Mouse (Mus musculus): ENCODE measurements at regions not wholly inside any gene's neighbourhood (a gene's known extent, or its start where the extent isn't known, plus 50 kb on each side); places are given as distances from the start of the nearest gene placed in this dataset.
A peak's percentile ranks its signal among the peaks of the same experiment; 100 is the strongest.

DNA sequence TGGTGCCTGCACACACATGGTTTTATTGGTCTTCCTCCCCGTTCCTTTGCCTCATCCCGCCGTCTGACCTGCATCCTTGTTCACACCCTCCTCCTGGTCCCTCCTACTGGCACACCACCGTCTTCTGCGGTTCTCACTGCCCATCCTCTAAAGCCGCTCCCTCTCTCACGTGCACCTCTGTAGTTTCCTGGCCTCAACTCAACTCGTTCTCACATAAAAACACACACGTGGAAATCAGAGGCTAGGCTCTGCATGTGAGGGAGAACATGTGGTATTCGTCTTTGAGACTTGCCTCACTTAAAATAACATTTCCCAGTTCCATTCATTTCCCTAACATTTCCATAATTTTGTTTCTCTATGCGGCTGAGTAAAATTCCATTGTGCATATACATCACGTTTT lies 69.5 kb downstream of the Aldh8a1 start:
- ATAC-seq (replicated peaks; ENCODE audit: insufficient number of reproducible peaks, low FRiP score, low TSS enrichment, poor library complexity, severe bottlenecking) = no peak

DNA sequence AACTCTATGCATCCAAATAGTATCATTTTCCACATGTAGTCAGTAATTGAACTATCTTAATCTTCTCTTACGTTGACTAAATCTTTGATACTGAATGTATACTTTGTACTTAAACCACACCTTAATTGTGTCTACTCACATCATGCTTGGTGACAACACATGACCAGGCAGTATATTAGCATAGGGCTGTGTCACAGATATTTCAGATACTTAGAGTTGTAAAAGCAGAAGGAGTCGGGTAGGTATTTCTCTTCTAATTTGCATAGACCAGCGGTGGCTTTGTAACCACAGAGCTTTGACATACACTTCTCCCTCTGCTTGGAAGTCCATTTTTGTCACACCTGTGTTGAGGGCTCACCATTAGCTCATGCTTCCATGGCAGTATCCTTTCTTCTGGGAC lies 71.0 kb downstream of the Aldh8a1 start:
- ATAC-seq (replicated peaks; ENCODE audit: insufficient number of reproducible peaks, low FRiP score, low TSS enrichment, poor library complexity, severe bottlenecking) = no peak

DNA sequence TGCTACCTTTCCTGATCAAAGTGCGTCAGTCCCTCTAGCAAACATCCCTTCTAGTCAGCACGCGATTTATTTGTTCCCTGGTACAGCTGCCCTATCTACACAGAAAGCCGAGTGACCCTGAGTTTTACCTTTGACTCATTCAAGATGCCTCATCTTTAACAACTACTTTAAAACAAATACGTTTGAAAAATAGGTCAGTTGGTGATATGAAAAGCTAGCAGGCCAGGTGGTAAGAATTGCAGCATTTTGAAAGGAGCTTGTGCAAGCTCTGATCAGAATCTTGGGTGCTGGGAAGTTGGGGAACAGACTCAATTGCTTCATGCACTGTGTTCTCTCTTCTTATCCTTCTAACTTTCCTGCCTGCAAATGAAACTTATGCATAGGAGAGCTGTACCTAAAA lies 71.9 kb downstream of the Aldh8a1 start:
- ATAC-seq (replicated peaks; ENCODE audit: insufficient number of reproducible peaks, low FRiP score, low TSS enrichment, poor library complexity, severe bottlenecking) = no peak

DNA sequence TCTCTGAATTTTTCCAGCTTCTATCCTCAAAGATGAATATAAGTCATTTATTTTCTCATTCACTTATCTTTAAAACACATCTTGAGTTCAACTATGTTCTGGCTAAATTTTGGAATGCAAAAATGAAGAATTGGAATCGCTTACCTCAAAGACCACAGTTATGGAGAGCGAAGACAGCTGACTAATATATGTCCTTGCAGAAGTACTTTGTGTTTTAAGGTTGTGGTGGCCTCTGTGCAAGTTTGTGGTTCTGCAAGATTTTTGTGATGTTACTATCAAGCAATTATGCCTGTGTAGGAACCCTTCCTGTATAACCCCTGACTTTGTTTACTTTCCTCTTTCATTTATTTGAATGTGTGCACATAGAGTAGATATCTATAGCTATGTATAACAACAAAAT lies 75.5 kb downstream of the Aldh8a1 start:
- no peak for ATAC-seq (replicated peaks; ENCODE audit: insufficient number of reproducible peaks, low FRiP score, low TSS enrichment, poor library complexity, severe bottlenecking)

DNA sequence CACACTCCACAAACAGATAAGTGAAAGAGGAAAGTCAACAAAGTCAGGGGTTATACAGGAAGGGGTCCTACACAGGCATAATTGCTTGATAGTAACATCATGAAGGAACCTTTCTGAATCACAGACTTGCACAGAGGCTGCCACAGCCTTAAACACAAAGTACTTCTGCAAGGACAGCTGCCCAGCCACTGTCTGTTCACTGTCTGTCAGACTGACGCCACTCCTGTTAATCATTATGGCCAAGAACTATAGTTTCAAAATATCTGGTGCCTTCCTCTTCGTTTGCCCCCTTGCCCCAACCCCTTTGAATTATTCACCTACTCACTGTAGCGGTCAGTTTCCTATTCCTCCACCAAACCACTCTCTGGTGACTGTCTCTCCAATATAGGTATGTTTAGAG lies 76.4 kb downstream of the Aldh8a1 start:
- ATAC-seq (replicated peaks; ENCODE audit: insufficient number of reproducible peaks, low FRiP score, low TSS enrichment, poor library complexity, severe bottlenecking) = no peak

DNA sequence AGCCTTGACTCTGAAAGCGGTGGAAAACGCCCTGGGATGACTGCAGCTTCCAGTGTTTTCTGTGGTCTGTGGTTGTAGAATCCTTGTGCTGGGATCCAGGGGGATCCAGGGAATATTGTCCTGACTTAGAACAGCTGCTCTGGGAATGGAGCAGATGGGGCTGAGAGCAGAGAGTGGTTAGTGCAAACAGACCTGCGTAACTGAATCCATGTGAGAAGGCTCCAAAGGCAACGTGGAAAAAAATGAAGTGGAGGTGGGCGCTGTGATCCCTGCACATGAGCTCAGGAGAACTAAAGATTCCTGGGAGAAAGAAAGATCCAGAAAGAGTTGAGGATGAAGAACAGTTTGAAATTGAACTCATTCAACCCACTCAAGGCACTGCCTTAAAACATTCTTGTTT lies 77.1 kb downstream of the Aldh8a1 start:
- no peak for ATAC-seq (replicated peaks; ENCODE audit: insufficient number of reproducible peaks, low FRiP score, low TSS enrichment, poor library complexity, severe bottlenecking)

DNA sequence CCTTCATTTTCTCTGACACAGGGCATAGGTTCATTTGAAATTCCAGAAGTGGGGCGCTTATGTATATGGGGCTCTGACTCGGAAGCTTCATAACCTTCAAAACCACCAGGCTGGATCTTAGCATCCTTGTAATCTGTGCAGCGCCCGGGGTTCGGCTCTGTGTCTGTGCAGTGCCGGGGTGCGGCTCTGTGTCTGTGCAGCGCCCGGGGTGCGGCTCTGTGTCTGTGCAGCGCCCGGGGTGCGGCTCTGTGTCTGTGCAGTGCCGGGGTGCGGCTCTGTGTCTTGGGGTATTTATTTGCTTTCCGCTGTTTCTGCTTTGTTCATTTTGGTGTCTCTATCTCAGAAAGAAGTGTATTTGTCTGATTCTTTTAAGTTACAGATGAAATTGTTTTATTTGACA lies 77.7 kb downstream of the Aldh8a1 start:
- ATAC-seq (replicated peaks; ENCODE audit: insufficient number of reproducible peaks, low FRiP score, low TSS enrichment, poor library complexity, severe bottlenecking) = no peak

DNA sequence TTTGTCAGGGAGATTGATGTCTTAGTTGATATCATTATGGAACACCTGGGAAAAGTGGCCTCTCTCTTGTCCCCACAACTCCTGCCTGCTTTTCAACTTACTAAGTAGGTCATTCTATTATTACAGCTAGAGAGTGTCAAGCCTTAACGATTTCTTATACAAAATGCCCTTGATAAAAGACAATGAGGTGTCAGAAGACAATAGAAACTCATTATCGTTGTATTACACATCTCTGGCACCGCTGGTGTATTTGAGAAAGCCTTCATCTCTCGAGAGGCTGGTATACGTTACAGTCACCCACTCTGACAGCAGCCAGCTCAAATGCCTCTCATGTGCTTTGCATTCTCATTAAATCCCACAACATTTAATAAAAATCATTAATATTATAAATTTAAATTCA lies 78.8 kb downstream of the Aldh8a1 start:
- no peak for ATAC-seq (replicated peaks; ENCODE audit: insufficient number of reproducible peaks, low FRiP score, low TSS enrichment, poor library complexity, severe bottlenecking)

DNA sequence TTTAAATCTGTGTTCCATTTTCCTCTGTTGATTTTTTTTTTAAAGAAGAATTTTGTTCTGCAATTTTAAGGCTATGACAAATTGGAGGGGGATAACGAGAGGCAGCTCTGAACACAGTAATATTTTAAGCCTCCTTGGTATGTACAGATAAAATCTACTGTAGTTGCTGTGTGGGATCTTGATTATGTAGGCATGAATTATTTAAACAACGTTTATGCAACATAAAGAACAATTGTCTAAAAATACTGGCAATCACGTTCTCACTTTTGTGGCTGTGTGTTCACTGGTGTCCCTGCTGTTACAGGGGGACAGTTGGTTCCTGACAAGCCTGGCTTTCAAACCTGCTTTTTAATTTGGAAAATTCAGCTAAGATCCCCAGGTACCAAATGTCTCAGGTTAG lies 79.3 kb downstream of the Aldh8a1 start:
- ATAC-seq (replicated peaks; ENCODE audit: insufficient number of reproducible peaks, low FRiP score, low TSS enrichment, poor library complexity, severe bottlenecking) = no peak

DNA sequence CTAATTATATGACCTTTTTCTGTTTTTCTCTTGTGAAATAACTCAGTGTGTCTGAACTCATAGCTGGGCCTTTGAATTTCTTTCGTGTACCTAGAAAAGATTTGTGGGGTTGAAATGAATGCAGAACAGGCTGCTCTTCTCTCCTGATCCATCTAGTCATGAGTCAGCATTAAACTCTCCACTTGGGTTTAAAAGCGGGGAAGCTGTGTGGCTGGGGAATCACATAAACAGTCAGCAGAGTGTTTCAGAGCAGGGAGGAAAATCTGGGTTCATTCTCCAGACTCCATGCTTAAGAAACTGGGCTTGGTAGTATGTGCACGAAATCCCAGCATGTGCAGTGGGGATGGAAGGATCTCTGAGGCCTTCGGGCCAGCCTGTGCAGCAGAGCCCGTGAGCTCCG lies 79.9 kb downstream of the Aldh8a1 start:
- ATAC-seq (replicated peaks; ENCODE audit: insufficient number of reproducible peaks, low FRiP score, low TSS enrichment, poor library complexity, severe bottlenecking) = no peak

DNA sequence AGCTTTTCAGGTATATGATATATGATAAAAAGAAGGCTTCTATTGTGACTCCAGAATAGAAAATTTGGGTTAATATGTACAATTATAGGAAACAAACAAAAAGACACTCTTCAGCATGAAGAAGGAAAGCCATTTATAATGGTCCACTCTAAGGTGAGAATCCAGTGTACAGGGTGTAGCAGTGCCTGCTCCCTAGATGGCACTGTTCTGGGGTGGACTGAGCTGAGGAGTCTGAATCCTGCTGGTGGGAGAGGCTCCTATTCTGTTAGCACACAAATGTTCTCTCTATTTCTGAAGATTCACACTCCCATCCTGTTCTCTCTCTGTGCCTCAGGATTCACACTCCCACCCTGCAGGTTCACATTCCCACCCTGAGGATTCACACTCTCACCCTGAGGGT lies 81.5 kb downstream of the Aldh8a1 start:
- ATAC-seq (replicated peaks; ENCODE audit: insufficient number of reproducible peaks, low FRiP score, low TSS enrichment, poor library complexity, severe bottlenecking) = no peak

DNA sequence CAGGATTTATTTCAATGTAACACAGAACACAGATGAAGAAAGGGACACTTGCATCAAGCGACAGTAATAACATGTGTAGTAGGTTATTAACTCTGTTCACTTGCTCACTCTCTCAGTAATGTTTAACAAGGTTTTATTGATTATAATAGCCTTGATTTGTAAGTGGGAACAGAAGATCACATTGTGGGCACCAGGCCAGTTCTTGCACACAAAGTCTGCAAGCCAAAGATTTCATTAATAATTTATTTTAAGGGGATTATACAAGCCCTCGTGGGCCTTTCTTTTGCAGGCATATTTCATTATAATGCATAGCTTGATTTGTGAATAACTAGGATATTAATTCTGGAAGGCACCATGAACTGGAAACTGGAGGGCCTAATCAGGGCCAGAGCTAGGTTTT lies 83.0 kb downstream of the Aldh8a1 start:
- no peak for ATAC-seq (replicated peaks; ENCODE audit: insufficient number of reproducible peaks, low FRiP score, low TSS enrichment, poor library complexity, severe bottlenecking)

DNA sequence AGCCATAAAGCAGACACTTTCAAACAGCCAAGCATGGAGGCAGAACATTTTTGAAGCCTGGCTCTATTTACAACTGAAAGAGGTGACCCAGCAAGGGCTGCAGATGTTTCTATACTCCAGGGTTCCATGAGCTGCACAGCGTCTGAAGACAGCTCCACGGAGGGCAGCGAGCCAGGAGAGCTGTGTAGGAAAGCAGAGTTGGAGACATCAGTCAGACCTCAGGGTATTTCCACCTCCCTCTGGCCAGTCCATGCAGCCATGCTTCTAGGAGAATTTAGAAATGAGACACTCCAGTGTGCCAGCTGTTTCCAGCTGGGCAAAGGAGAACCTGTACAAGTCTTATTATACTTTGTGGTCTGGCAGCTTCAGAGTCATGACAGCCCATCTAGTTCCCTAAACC lies 85.8 kb downstream of the Aldh8a1 start:
- ATAC-seq (replicated peaks; ENCODE audit: insufficient number of reproducible peaks, low FRiP score, low TSS enrichment, poor library complexity, severe bottlenecking) = no peak

DNA sequence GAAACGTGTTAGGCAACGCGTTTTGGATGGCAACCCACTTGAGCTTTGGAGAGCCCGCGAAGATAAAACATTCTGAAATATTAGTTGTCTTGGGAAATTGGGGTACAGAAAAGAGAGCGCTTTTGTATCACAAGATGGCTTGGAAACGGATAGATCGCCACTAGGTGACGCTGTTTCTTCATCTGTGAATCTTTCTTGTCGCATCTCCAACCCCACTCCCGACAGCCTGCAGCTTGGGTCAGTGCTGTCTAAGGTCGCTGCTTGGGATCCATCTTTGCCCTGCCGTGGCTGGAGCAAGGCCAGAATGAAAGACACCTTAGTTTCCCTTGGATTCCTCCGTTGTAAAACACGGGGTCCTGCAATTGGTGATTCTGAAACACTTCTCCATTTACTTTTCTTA lies 88.3 kb downstream of the Aldh8a1 start:
- peak; percentile 71 for ATAC-seq (replicated peaks; ENCODE audit: insufficient number of reproducible peaks, low FRiP score, low TSS enrichment, poor library complexity, severe bottlenecking)

DNA sequence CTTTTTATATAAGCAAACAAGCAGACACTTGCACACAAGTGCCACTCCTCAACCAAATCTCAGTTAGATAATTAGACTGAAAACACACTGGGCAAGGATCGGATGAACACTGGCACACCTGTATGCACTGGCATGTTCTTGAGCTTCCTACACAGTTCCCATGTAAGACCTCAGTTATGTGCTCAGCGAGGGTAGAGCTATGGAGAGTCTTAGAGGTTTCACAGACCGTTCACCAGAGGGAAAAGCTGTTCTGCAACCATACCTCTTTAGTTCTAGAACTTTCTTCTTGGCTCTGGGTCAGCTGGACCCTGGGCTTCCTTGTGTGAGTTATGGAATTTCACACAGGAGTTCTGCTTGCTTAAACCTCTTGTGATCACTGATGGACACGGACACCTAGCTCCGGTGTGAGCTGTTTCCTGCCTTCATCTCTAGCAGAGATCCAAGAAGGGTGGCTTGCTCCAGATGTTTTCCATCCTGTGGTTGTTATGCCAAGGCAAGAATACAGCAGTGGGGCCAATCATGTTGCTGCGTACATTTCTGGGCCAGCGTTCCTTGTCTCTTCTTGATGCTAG lies 88.8 kb downstream of the Aldh8a1 start:
- ATAC-seq (replicated peaks; ENCODE audit: insufficient number of reproducible peaks, low FRiP score, low TSS enrichment, poor library complexity, severe bottlenecking) = no peak

DNA sequence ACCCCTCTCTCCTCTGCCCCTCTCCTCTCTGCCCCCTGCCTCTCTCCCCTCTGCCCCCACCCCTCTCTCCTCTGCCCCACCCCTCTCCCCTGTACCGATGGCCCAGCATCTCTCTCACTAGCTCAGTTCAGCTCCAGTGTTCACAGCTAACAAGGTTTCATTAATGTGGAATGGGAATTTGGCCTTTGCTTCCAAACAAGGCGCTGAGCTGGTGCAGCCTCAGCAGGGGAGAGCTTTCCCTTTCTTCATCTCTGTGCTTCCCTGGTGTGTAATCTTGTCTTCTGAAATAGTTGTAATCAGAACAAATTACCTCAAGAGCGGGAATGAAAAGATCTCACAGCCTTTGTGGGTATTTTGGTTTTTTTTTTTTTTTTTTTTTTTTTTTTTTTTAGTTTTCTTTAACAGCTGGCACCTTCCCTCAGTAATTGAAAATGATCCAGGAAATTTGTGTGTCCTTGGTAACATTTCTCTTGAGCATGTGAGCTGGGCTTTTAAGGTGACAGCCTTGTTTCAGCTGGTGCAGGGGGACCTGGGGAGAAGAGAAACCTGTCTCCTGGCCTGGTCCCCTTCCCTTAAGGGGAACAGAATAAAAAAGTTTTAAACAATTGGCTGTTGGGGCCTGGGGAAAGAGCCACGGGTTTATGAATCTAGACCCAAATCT lies 90.5 kb downstream of the Aldh8a1 start:
- no peak for ATAC-seq (replicated peaks; ENCODE audit: insufficient number of reproducible peaks, low FRiP score, low TSS enrichment, poor library complexity, severe bottlenecking)

DNA sequence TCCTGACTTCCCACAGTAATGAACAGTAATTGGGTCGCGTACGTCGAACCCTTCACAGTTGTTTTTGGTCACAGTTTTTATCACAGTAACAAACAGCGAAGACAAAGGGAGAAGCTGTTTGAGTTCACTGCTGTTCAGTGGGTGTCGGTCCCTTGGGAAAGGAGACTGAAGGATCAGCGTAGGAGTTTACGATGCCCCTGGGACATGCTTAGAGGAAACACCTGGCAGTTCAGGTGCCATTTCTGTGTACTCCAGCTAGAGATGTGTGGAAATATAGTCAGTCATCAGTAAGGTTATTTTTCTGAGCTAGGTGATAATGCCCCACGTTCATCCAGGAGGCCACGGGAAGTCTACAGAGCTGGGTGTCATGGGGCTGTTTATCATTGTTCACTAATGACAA lies 91.3 kb downstream of the Aldh8a1 start:
- ATAC-seq (replicated peaks; ENCODE audit: insufficient number of reproducible peaks, low FRiP score, low TSS enrichment, poor library complexity, severe bottlenecking) = no peak

DNA sequence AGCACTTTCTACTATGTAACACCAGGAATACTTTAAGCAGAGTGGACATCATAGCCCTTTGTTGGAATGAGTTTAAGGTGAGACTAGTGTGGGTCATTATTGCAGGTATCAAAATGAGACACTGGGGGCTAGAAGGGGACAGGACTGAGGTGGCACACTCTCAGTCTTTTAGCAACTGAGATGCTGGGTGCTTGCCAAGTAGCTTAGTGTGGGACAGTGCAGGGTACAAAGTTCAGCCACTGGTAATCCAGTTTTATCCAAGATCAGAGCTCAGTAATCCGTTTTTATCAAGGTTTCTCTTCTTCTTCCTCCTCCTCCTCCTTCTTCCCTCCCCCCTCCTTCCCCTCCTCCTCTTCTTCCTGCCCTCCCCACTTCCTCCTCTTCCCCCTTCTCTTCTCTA lies 92.9 kb downstream of the Aldh8a1 start:
- no peak for ATAC-seq (replicated peaks; ENCODE audit: insufficient number of reproducible peaks, low FRiP score, low TSS enrichment, poor library complexity, severe bottlenecking)

DNA sequence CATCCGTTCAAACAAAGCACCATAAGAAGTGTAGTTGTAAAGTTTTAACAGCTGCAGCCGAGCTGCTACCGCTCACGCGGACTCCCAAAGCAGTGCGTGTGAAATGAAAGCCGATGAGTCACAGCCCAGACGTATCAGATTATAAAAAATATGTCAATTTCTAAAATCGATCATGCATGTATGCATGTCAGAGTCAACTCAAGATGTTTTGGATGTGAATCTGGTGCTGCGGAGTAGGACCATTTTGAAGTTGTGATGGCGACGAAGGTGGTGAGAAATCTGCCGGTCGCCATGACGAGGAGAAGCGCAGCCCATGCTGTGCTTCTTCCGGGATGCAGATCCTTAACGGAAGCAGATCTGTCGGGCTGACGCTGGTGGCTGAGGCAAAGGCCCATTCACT lies 93.5 kb downstream of the Aldh8a1 start:
- ATAC-seq (replicated peaks; ENCODE audit: insufficient number of reproducible peaks, low FRiP score, low TSS enrichment, poor library complexity, severe bottlenecking) = no peak

DNA sequence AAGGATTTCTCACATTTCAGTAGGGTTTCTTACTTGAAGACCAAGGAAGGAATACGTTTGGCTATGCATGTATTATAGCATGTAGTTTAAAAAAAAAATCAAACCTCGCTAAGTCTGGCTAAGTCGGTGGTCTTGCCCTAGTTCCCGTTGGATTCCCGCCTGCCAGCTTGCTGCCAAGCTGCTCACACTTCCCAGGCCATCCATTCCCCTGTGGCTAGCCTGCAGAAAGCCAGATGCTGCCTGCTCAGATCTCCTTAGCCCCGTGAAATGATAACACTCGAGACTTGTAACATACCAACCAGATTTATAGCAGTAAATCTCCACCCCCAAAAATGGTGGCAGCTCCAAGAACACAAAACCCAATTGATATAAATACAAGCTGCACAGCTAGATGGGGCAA lies 97.2 kb downstream of the Aldh8a1 start:
- no peak for ATAC-seq (replicated peaks; ENCODE audit: insufficient number of reproducible peaks, low FRiP score, low TSS enrichment, poor library complexity, severe bottlenecking)

DNA sequence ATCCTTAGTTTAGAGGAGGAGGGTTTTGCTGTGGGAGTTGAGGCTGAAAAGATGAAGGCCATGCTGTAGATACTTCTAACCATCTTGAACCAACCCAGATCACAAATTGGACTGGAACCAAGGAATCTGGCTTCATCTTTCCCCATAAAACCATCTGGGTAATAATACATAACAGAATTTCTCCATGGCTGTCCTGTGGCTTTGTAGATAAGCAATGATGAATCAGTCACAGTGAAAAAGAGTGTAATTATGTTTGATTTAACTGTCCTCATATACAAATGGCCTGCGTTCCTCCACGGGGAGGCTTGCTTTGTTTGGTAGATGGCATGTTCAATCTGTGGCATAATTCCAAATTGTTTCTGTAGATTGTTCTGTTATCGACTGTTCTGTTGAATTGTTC lies 100.9 kb downstream of the Aldh8a1 start:
- no peak for ATAC-seq (replicated peaks; ENCODE audit: insufficient number of reproducible peaks, low FRiP score, low TSS enrichment, poor library complexity, severe bottlenecking)
